ENCODE assay signal across 9 mouse cellular contexts in genomic region chr1:127348642-127349341, GRCm38 (mm10).
DNase-seq lines count a peak whose midpoint lies in the region; ATAC-seq lines count a peak whose summit lies in the region.
"Had no signal": no experiment of that assay in that cellular context is flagged by ENCODE, and none has a peak within 500 bp of the region (broad histone marks: within the 10 kb centered on the region; RNA-seq: fewer than 3 reads in every experiment).

No protein-coding gene starts in this region.

- peaks cover 9% of the 10 kb centered on the region; the same call in 1 of the 2 replicates for H3K4me1 ChIP-seq in embryonic facial prominence, embryonic 14.5 days (ENCODE audit: control insufficient read depth, insufficient read depth, low read length)
- peaks cover 6% of the 10 kb centered on the region; the same call in 1 of the 2 replicates for H3K4me1 ChIP-seq in forebrain, embryonic 15.5 days

- no peaks in the 10 kb centered on the region for H3K9me3 ChIP-seq in embryonic facial prominence, embryonic 14.5 days (ENCODE audit: control insufficient read depth, low read length)
- H3K9me3 ChIP-seq in forebrain, embryonic 15.5 days, result no peaks in the 10 kb centered on the region
- H3K9me3 ChIP-seq: liver, embryonic 13.5 days had no signal

- 70% methylated on average over 9 of the region's 9 CpGs for WGBS in embryonic facial prominence, embryonic 14.5 days
- 78% methylated on average over 9 of the region's 9 CpGs for WGBS in forebrain, embryonic 15.5 days

- intact Hi-C loops in left cerebral cortex, postnatal 14 days (cut with DNase I), result no loop called here
- intact Hi-C loops in left cerebral cortex, postnatal 36 days (cut with DNase I), result no loop called here
- intact Hi-C loops in heart, postnatal 14 days (cut with DNase I), result no loop called here

- no peak overlapping the region for H3K4me2 ChIP-seq in embryonic facial prominence, embryonic 14.5 days (ENCODE audit: low read depth, low read length)
- H3K4me2 ChIP-seq in forebrain, embryonic 15.5 days (replicated peaks), result no peak overlapping the region
- H3K4me2 ChIP-seq: liver, embryonic 13.5 days had no signal

- no peak overlapping the region for H3K9ac ChIP-seq in embryonic facial prominence, embryonic 14.5 days (ENCODE audit: low read depth, low read length)
- H3K9ac ChIP-seq in forebrain, embryonic 15.5 days (replicated peaks), result no peak overlapping the region
- H3K9ac ChIP-seq: liver, embryonic 13.5 days had no signal

- H3K27me3 ChIP-seq in embryonic facial prominence, embryonic 14.5 days (replicated peaks; ENCODE audit: control insufficient read depth, insufficient read depth, low read length), result no peaks in the 10 kb centered on the region
- H3K27me3 ChIP-seq in forebrain, embryonic 15.5 days, result no peaks in the 10 kb centered on the region
- H3K27me3 ChIP-seq: liver, embryonic 13.5 days had no signal

- ATAC-seq in embryonic facial prominence, embryonic 14.5 days (ENCODE audit: low read depth), result 0 out of 2 replicates have a peak, but pooled peaks have one; percentile 35
- no peak for ATAC-seq in forebrain, embryonic 15.5 days (replicated peaks)

- no peaks in the 10 kb centered on the region for H3K36me3 ChIP-seq in embryonic facial prominence, embryonic 14.5 days (ENCODE audit: control insufficient read depth, insufficient read depth, low read length)
- H3K36me3 ChIP-seq in forebrain, embryonic 15.5 days, result no peaks in the 10 kb centered on the region
- H3K36me3 ChIP-seq: liver, embryonic 13.5 days had no signal

- H3K27ac ChIP-seq in embryonic facial prominence, embryonic 14.5 days (replicated peaks; ENCODE audit: low read depth, low read length), result 0 out of 2 replicates have a peak overlapping the region, but pooled peaks have one; percentile 4
- no peak overlapping the region for H3K27ac ChIP-seq in forebrain, embryonic 15.5 days (replicated peaks)
- H3K27ac ChIP-seq: liver, embryonic 13.5 days had no signal

- H3K4me3 ChIP-seq in embryonic facial prominence, embryonic 14.5 days (ENCODE audit: low read depth, low read length), result no peak overlapping the region
- H3K4me3 ChIP-seq in forebrain, embryonic 15.5 days, result no peak overlapping the region
- H3K4me3 ChIP-seq: liver, embryonic 13.5 days had no signal

- peak; percentile 30 to 34 for DNase-seq in left cerebral cortex, postnatal 14 days (ENCODE audit: low spot score in 2 of 2)
- DNase-seq in left cerebral cortex, postnatal 36 days (ENCODE audit: low spot score in 2 of 2), result no peak
- DNase-seq in NIH3T3 (ENCODE audit: low read depth), result peak; percentile 68
- DNase-seq in embryonic facial prominence, embryonic 14.5 days (ENCODE audit: low spot score), result peak; percentile 70
- peak; percentile 37 to 59 for DNase-seq in heart, postnatal 14 days
- no peak for DNase-seq in spleen, adult 12 weeks (ENCODE audit: low spot score)
- DNase-seq in adrenal gland, postnatal 4 days (ENCODE audit: low spot score in 2 of 2), result no peak
- DNase-seq: liver, embryonic 13.5 days had no signal

Comparison
In these comparisons a context has a peak if more than half of its experiments do, and no peak if none do; other contexts are left out.
1. DNase-seq: peak in left cerebral cortex, postnatal 14 days (2 of 2), NIH3T3 (single experiment), embryonic facial prominence, embryonic 14.5 days (single experiment) and heart, postnatal 14 days (2 of 2); none in left cerebral cortex, postnatal 36 days (0 of 2), spleen, adult 12 weeks (single experiment) and adrenal gland, postnatal 4 days (0 of 2).